Mouse (Mus musculus): ENCODE data around the gene Fam129b. TPM values are rescaled to one million over a fixed set of nuclear protein-coding genes. Genes with fewer than 3 reads are reported as not detected.
"Not testable (repeated sequence)": the region's sequence is repeated elsewhere in the genome, so short reads cannot be mapped to it uniquely, and the experiment has no call there.

Fam129b gene
- polyA plus RNA-seq, 1 experiment from 2014 or later = 56.2 TPM

GRCm38 (mm10) chr2:32846101-32846804 lies 29.7 kb upstream of the Fam129b start:
- Histone ChIP-seq H3K36me3 (ENCODE audit: insufficient read depth, low read length) (no peaks in the 10 kb centered on the region), H3K9ac (replicated peaks; ENCODE audit: low read length) (peak overlapping the region; percentile 76), H3K4me1 (ENCODE audit: insufficient read depth, low read length) (0 out of 2 replicates have a peak, but pooled peaks cover 3% of the 10 kb centered on the region), H3K9me3 (ENCODE audit: low read length) (no peaks in the 10 kb centered on the region), H3K4me2 (replicated peaks; ENCODE audit: low read depth, low read length) (peak overlapping the region; percentile 92), H3K27me3 (ENCODE audit: insufficient read depth, low read length) (peaks cover 3% of the 10 kb centered on the region; the same call in 1 of the 2 replicates), H3K4me3 (ENCODE audit: low read length) (peak overlapping the region; percentile 77), H3K27ac (ENCODE audit: low read length) (peak overlapping the region; percentile 81)
- ATAC-seq (ENCODE audit: low FRiP score, low TSS enrichment) = peak; percentile 52
- WGBS = under 1% methylated on average over 32 of the region's 33 CpGs

GRCm38 (mm10) chr2:32846805-32847467 lies 29.0 kb upstream of the Fam129b start, which contains the start of gene Stxbp1:
Gene Stxbp1, minus strand, starts transcription at chr2:32847245.
- no peaks in the 10 kb centered on the region for H3K9me3 ChIP-seq (ENCODE audit: low read length)
- ATAC-seq (ENCODE audit: low FRiP score, low TSS enrichment) = peak; percentile 97
- H3K4me3 ChIP-seq (ENCODE audit: low read length) = peak within 1 kb of the TSS; percentile 77
- peaks cover 3% of the 10 kb centered on the region; the same call in 1 of the 2 replicates for H3K27me3 ChIP-seq (ENCODE audit: insufficient read depth, low read length)
- peak within 1 kb of the TSS; percentile 76 for H3K9ac ChIP-seq (replicated peaks; ENCODE audit: low read length)
- H3K4me2 ChIP-seq (replicated peaks; ENCODE audit: low read depth, low read length) = peak within 1 kb of the TSS; percentile 92
- 0 out of 2 replicates have a peak, but pooled peaks cover 3% of the 10 kb centered on the region for H3K4me1 ChIP-seq (ENCODE audit: insufficient read depth, low read length)
- under 1% methylated on average over 78 of the region's 78 CpGs for WGBS
- H3K36me3 ChIP-seq (ENCODE audit: insufficient read depth, low read length) = no peaks in the 10 kb centered on the region
- peak within 1 kb of the TSS; percentile 81 for H3K27ac ChIP-seq (ENCODE audit: low read length)

DNA sequence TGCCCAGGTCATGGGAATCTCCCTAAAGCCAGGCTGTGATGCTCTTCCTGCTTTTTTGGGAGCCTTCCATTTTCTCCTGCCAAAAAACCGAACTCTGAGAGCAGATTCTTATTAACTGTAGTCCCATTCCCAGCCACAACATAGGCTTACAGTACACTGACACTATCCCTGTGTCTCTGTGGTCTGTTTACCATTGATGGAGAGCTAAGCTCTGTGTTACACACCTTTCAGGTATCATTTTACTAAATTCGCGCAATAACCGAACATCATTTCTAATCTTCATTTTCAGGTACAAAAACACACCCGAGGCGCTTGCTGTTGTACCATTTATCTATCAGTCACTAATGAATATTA lies 28.5 kb upstream of the Fam129b start:
- Histone ChIP-seq H3K4me2 (replicated peaks; ENCODE audit: low read depth, low read length) (peak overlapping the region; percentile 92), H3K4me1 (ENCODE audit: insufficient read depth, low read length) (0 out of 2 replicates have a peak, but pooled peaks cover 3% of the 10 kb centered on the region), H3K27me3 (ENCODE audit: insufficient read depth, low read length) (peaks cover 3% of the 10 kb centered on the region; the same call in 1 of the 2 replicates), H3K9ac (replicated peaks; ENCODE audit: low read length) (no peak overlapping the region; the same call in 1 of the 2 replicates), H3K27ac (ENCODE audit: low read length) (no peak overlapping the region), H3K36me3 (ENCODE audit: insufficient read depth, low read length) (no peaks in the 10 kb centered on the region), H3K9me3 (ENCODE audit: low read length) (no peaks in the 10 kb centered on the region), H3K4me3 (ENCODE audit: low read length) (peak overlapping the region; percentile 77)
- WGBS = 49% methylated on average over 6 of the region's 6 CpGs
- peak; percentile 41; the same call in 1 of the 2 replicates for ATAC-seq (ENCODE audit: low FRiP score, low TSS enrichment)

DNA sequence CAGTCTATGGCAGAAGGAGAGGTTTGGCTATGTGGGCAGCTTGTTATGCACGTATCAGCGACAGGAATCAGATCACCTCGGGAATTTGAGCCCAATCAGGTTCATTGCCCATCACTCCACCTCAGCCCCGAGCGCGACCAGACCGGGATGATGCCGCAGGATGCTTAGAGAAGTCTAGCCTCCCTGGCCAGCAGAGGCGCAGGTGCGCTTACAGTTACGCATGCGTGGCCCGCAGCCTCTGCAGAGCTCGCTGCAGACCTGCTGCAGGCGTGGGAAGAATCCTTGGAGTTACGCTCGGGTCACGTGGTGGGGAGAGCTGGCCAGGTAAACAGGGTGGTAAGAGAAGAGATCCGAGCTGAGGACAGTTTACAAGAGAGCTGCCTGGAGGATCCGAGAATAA lies 23.8 kb upstream of the Fam129b start:
- peak; percentile 6; the same call in 1 of the 2 replicates for ATAC-seq (ENCODE audit: low FRiP score, low TSS enrichment)
- peak overlapping the region; percentile 34; the same call in 1 of the 2 replicates for H3K9ac ChIP-seq (replicated peaks; ENCODE audit: low read length)
- H3K4me1 ChIP-seq (ENCODE audit: insufficient read depth, low read length) = 0 out of 2 replicates have a peak, but pooled peaks cover 3% of the 10 kb centered on the region
- H3K27me3 ChIP-seq (ENCODE audit: insufficient read depth, low read length) = no peaks in the 10 kb centered on the region; the same call in 1 of the 2 replicates
- H3K27ac ChIP-seq (ENCODE audit: low read length) = no peak overlapping the region
- H3K4me3 ChIP-seq (ENCODE audit: low read length) = peak overlapping the region; percentile 13; the same call in 1 of the 2 replicates
- no peaks in the 10 kb centered on the region for H3K36me3 ChIP-seq (ENCODE audit: insufficient read depth, low read length)
- H3K9me3 ChIP-seq (ENCODE audit: low read length) = no peaks in the 10 kb centered on the region
- peak overlapping the region; percentile 43 for H3K4me2 ChIP-seq (replicated peaks; ENCODE audit: low read depth, low read length)
- 2% methylated on average over 20 of the region's 20 CpGs for WGBS

DNA sequence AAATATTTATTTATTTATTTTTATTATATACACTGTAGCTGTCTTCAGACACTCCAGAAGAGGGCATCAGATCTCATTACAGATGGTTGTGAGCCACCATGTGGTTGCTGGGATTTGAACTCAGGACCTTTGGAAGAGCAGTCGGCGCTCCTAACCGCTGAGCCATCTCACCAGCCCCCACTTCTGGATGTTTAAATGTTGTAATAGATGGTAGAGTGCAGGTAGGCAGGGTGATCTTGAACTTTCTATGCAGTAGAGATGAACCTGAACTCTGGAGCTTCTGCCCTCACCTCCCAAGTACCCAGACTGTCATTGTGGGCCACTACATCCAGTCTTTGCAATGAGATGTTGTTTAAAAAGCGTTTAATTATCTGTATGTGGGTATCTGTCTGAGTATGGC lies 22.2 kb upstream of the Fam129b start:
- H3K36me3 ChIP-seq (ENCODE audit: insufficient read depth, low read length); H3K27me3 ChIP-seq (ENCODE audit: insufficient read depth, low read length); H3K27ac ChIP-seq (ENCODE audit: low read length); H3K9ac ChIP-seq (replicated peaks; ENCODE audit: low read length); H3K4me1 ChIP-seq (ENCODE audit: insufficient read depth, low read length); ATAC-seq (ENCODE audit: low FRiP score, low TSS enrichment); H3K9me3 ChIP-seq (ENCODE audit: low read length); H3K4me3 ChIP-seq (ENCODE audit: low read length); H3K4me2 ChIP-seq (replicated peaks; ENCODE audit: low read depth, low read length): not testable (repeated sequence)
- WGBS = 71% methylated on average over 4 of the region's 4 CpGs

DNA sequence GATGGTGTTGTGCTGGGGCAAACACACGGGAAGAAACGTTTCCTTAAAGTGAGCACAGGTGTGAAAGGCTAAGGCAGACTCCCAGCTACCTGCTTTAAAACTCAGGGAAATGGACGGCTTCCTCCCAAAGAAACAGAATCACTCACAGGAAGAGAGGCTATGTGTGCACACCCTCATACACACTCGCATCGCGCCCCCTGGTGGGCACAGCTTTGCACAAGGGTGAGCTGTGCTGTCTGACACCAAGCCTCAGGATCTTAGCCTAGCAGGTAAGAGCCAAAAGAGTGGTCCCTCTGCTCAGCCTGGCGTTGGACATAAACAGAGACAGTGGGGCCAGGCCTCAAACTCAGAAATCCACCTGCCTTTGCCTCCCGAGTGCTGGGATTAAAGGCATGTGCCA lies 21.7 kb upstream of the Fam129b start:
- Histone ChIP-seq H3K9me3 (ENCODE audit: low read length) (no peaks in the 10 kb centered on the region), H3K4me1 (ENCODE audit: insufficient read depth, low read length) (no peaks in the 10 kb centered on the region), H3K27ac (ENCODE audit: low read length) (no peak overlapping the region), H3K4me2 (replicated peaks; ENCODE audit: low read depth, low read length) (no peak overlapping the region), H3K4me3 (ENCODE audit: low read length) (no peak overlapping the region), H3K36me3 (ENCODE audit: insufficient read depth, low read length) (no peaks in the 10 kb centered on the region), H3K27me3 (ENCODE audit: insufficient read depth, low read length) (no peaks in the 10 kb centered on the region; the same call in 1 of the 2 replicates), H3K9ac (replicated peaks; ENCODE audit: low read length) (no peak overlapping the region)
- 4% methylated on average over 8 of the region's 8 CpGs for WGBS
- ATAC-seq (ENCODE audit: low FRiP score, low TSS enrichment) = peak; percentile 50; the same call in 1 of the 2 replicates

- Histone ChIP-seq H3K9me3 (ENCODE audit: low read length) (no peaks in the 10 kb centered on the region), H3K4me3 (ENCODE audit: low read length) (no peak overlapping the region), H3K4me2 (replicated peaks; ENCODE audit: low read depth, low read length) (no peak overlapping the region), H3K27ac (ENCODE audit: low read length) (no peak overlapping the region), H3K27me3 (ENCODE audit: insufficient read depth, low read length) (no peaks in the 10 kb centered on the region; the same call in 1 of the 2 replicates), H3K4me1 (ENCODE audit: insufficient read depth, low read length) (no peaks in the 10 kb centered on the region), H3K9ac (replicated peaks; ENCODE audit: low read length) (no peak overlapping the region), H3K36me3 (ENCODE audit: insufficient read depth, low read length) (no peaks in the 10 kb centered on the region)
- WGBS = 69% methylated on average over 7 of the region's 7 CpGs
- ATAC-seq (ENCODE audit: low FRiP score, low TSS enrichment) = no peak
Measured at GRCm38 (mm10) chr2:32855046-32855785, 20.7 kb upstream of the Fam129b start.

- Histone ChIP-seq H3K27me3 (ENCODE audit: insufficient read depth, low read length) (no peaks in the 10 kb centered on the region; the same call in 1 of the 2 replicates), H3K27ac (ENCODE audit: low read length) (no peak overlapping the region), H3K9me3 (ENCODE audit: low read length) (no peaks in the 10 kb centered on the region), H3K4me2 (replicated peaks; ENCODE audit: low read depth, low read length) (no peak overlapping the region), H3K36me3 (ENCODE audit: insufficient read depth, low read length) (no peaks in the 10 kb centered on the region), H3K9ac (replicated peaks; ENCODE audit: low read length) (no peak overlapping the region), H3K4me3 (ENCODE audit: low read length) (no peak overlapping the region), H3K4me1 (ENCODE audit: insufficient read depth, low read length) (no peaks in the 10 kb centered on the region)
- ATAC-seq (ENCODE audit: low FRiP score, low TSS enrichment) = no peak
- WGBS = 47% methylated on average over 5 of the region's 5 CpGs
Measured at GRCm38 (mm10) chr2:32855790-32856465, 20.0 kb upstream of the Fam129b start.

DNA sequence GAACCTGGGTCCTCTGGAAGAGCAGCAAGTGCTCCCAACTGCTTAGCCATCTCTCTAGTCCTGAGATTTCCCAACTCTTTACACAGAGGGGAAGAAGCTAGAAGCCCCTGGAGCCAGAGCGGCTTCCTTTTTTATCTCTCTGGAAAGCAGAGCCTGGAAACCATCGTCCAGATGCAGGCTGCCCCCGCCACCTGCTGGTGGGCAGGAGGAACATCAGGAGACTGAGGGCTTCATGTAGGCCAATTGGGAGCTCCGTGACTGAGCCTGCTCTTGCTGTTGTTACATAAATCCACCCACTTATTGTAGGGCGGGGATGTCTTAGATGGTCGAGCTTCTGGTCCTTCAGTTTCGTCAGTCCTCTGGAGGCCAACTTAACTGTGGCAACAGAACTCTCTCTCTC lies 18.3 kb upstream of the Fam129b start:
- Histone ChIP-seq H3K27me3 (ENCODE audit: insufficient read depth, low read length) (no peaks in the 10 kb centered on the region; the same call in 1 of the 2 replicates), H3K4me2 (replicated peaks; ENCODE audit: low read depth, low read length) (no peak overlapping the region), H3K4me3 (ENCODE audit: low read length) (no peak overlapping the region), H3K9ac (replicated peaks; ENCODE audit: low read length) (no peak overlapping the region), H3K36me3 (ENCODE audit: insufficient read depth, low read length) (no peaks in the 10 kb centered on the region), H3K27ac (ENCODE audit: low read length) (no peak overlapping the region), H3K9me3 (ENCODE audit: low read length) (no peaks in the 10 kb centered on the region), H3K4me1 (ENCODE audit: insufficient read depth, low read length) (no peaks in the 10 kb centered on the region)
- ATAC-seq (ENCODE audit: low FRiP score, low TSS enrichment) = peak; percentile 58
- WGBS = under 1% methylated on average over 7 of the region's 7 CpGs

All from kidney, embryonic 16.5 days (tissue).